Mouse (Mus musculus) G1E (cell line): ENCODE measurements around the gene Zfp672.

Experiments used
- CTCF ChIP-seq: IDR thresholded peaks from 2 replicates; pipeline ENCODE4 v1.5.1; 2012; ENCODE audit warnings: low read depth, low read length, inconsistent platforms, mixed read lengths
- GATA1 ChIP-seq: IDR thresholded peaks from 2 replicates; pipeline ENCODE4 v1.6.1; 2012; ENCODE audit warnings: borderline replicate concordance, low read length, inconsistent platforms, mixed read lengths
- GATA2 ChIP-seq: IDR thresholded peaks from 2 replicates; pipeline ENCODE4 v1.6.1; 2012; ENCODE audit warnings: low read depth, low read length, inconsistent platforms, borderline replicate concordance

DNA sequence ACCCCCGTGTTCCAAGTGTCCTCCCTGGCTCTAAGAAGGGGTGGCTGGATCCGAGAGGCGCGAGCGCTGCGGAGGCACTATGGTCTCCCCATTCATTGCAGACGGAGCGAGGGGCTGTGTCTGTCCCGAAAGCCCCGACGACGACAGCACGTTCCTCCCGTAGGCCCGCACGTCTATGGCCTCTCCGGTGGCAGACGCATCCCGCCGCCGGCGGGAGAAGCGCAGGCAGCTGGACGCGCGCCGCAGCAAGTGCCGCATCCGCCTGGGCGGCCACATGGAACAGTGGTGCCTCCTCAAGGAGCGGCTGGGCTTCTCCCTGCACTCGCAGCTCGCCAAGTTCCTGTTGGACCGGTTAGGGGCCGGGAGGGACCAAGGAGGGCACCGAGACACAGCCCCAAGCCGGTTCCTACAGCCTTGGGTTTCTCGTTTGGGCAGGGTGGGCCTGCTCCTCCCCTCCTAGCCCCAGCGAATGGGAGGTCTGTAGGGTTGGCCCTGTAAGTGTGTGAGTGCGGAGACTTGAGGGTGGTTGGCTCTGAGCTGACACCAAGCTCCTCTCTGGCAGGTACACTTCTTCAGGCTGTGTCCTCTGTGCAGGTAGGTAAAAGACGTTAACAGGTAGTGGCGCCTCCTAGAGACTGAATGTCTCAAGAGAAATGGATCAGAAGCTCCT is 22.6 kb downstream of the Zfp672 start:
- TF ChIP-seq CTCF: no peak
- TF ChIP-seq GATA1: no peak
- no peak for TF ChIP-seq GATA2
